Mouse (Mus musculus): ENCODE results near the gene Mertk.

Gene Mertk

GRCm38 (mm10) chr2:128768545-128769247 lies 69.9 kb downstream of the Mertk start:
- DNase-seq (ENCODE audit: low spot score), result no peak

- DNase-seq (ENCODE audit: low spot score), result no peak
These were observed 71.8 kb downstream of the Mertk start for GRCm38 (mm10) chr2:128770557-128770956.

GRCm38 (mm10) chr2:128771048-128771447 lies 72.3 kb downstream of the Mertk start:
- peak; percentile 13 for DNase-seq (ENCODE audit: low spot score)

- DNase-seq (ENCODE audit: low spot score), result no peak
These were observed 73.1 kb downstream of the Mertk start for GRCm38 (mm10) chr2:128771750-128772338.

- no peak for DNase-seq (ENCODE audit: low spot score)
These were observed 83.5 kb downstream of the Mertk start for GRCm38 (mm10) chr2:128782231-128782630.

- DNase-seq (ENCODE audit: low spot score), result no peak
These were observed 85.0 kb downstream of the Mertk start for GRCm38 (mm10) chr2:128783660-128784345.

GRCm38 (mm10) chr2:128784814-128785213 lies 86.1 kb downstream of the Mertk start:
- DNase-seq (ENCODE audit: low spot score), result no peak

GRCm38 (mm10) chr2:128786341-128786740 lies 87.6 kb downstream of the Mertk start:
- no peak for DNase-seq (ENCODE audit: low spot score)

- no peak for DNase-seq (ENCODE audit: low spot score)
These were observed 88.0 kb downstream of the Mertk start for GRCm38 (mm10) chr2:128786795-128787194.

GRCm38 (mm10) chr2:128787805-128788204 lies 89.0 kb downstream of the Mertk start:
- DNase-seq (ENCODE audit: low spot score), result no peak

GRCm38 (mm10) chr2:128790875-128791614 lies 92.3 kb downstream of the Mertk start:
- DNase-seq (ENCODE audit: low spot score), result no peak

- no peak for DNase-seq (ENCODE audit: low spot score)
These were observed 95.2 kb downstream of the Mertk start for GRCm38 (mm10) chr2:128793958-128794357.

GRCm38 (mm10) chr2:128796463-128796862 lies 97.7 kb downstream of the Mertk start:
- no peak for DNase-seq (ENCODE audit: low spot score)

- no peak for DNase-seq (ENCODE audit: low spot score)
These were observed 104.7 kb downstream of the Mertk start for GRCm38 (mm10) chr2:128803441-128803840.

- no peak for DNase-seq (ENCODE audit: low spot score)
These were observed 106.6 kb downstream of the Mertk start for GRCm38 (mm10) chr2:128805341-128805740.

GRCm38 (mm10) chr2:128806561-128806960 lies 107.8 kb downstream of the Mertk start:
- DNase-seq (ENCODE audit: low spot score), result peak; percentile 18

- DNase-seq (ENCODE audit: low spot score), result no peak
These were observed 114.0 kb downstream of the Mertk start for GRCm38 (mm10) chr2:128812761-128813160.

- no peak for DNase-seq (ENCODE audit: low spot score)
These were observed 117.6 kb downstream of the Mertk start for GRCm38 (mm10) chr2:128816311-128816710.

- no peak for DNase-seq (ENCODE audit: low spot score)
These were observed 118.2 kb downstream of the Mertk start for GRCm38 (mm10) chr2:128816916-128817315.

GRCm38 (mm10) chr2:128817387-128817785 lies 118.6 kb downstream of the Mertk start:
- peak; percentile 78 for DNase-seq (ENCODE audit: low spot score)

GRCm38 (mm10) chr2:128817786-128818681 lies 119.3 kb downstream of the Mertk start, which contains the start of gene Tmem87b:
Gene Tmem87b, plus strand, starts transcription at chr2:128818118.
- peak; percentile 92 for DNase-seq (ENCODE audit: low spot score)
